Mouse (Mus musculus): ENCODE results near the gene Pycr1.

Pycr1 gene

GRCm38 (mm10) chr11:120628601-120629340 lies 14.8 kb downstream of the Pycr1 start:
- intact Hi-C loops (cut with DNase I), result no loop called here

- intact Hi-C loops (cut with DNase I), result no loop called here
Observed at GRCm38 (mm10) chr11:120627468-120628300, 15.9 kb downstream of the Pycr1 start.

- intact Hi-C loops (cut with DNase I), result no loop called here
Observed at GRCm38 (mm10) chr11:120626785-120627467, 16.6 kb downstream of the Pycr1 start.

- intact Hi-C loops (cut with DNase I), result loop anchor here (2.0 kb wide), 1 partner anchor 88 kb away; the partner anchor contains the start of genes Cenpx and Lrrc45
Observed at GRCm38 (mm10) chr11:120625152-120625775, 18.3 kb downstream of the Pycr1 start, which contains the start of gene Sirt7. Gene Sirt7 (minus strand): TSS chr11:120625240.

- intact Hi-C loops (cut with DNase I), result loop anchor here (2.0 kb wide), 1 partner anchor 88 kb away; the partner anchor contains the start of genes Cenpx and Lrrc45
Observed at GRCm38 (mm10) chr11:120624680-120625111, 18.9 kb downstream of the Pycr1 start.

- intact Hi-C loops (cut with DNase I), result loop anchor here (2.0 kb wide), 1 partner anchor 89 kb away; the partner anchor contains the start of genes Cenpx and Lrrc45
Observed at GRCm38 (mm10) chr11:120623961-120624679, 19.4 kb downstream of the Pycr1 start.

GRCm38 (mm10) chr11:120622805-120623204 lies 20.8 kb downstream of the Pycr1 start:
- intact Hi-C loops (cut with DNase I), result no loop called here

GRCm38 (mm10) chr11:120620195-120620594 lies 23.4 kb downstream of the Pycr1 start:
- intact Hi-C loops (cut with DNase I), result no loop called here

- intact Hi-C loops (cut with DNase I), result no loop called here
Observed at GRCm38 (mm10) chr11:120618619-120619535, 24.7 kb downstream of the Pycr1 start.

GRCm38 (mm10) chr11:120617519-120618112 lies 26.0 kb downstream of the Pycr1 start, which contains the start of gene Pcyt2:
Gene Pcyt2 (minus strand): TSS chr11:120617936.
- intact Hi-C loops (cut with DNase I), result no loop called here

- intact Hi-C loops (cut with DNase I), result no loop called here
Observed at GRCm38 (mm10) chr11:120616617-120617294, 26.8 kb downstream of the Pycr1 start.

GRCm38 (mm10) chr11:120615606-120616203 lies 27.9 kb downstream of the Pycr1 start:
- intact Hi-C loops (cut with DNase I), result no loop called here

- intact Hi-C loops (cut with DNase I), result no loop called here
Observed at GRCm38 (mm10) chr11:120615167-120615566, 28.4 kb downstream of the Pycr1 start.

GRCm38 (mm10) chr11:120613976-120614375 lies 29.6 kb downstream of the Pycr1 start:
- intact Hi-C loops (cut with DNase I), result loop anchor here (5.0 kb wide), 2 partner anchors 37 to 97 kb away; no protein-coding TSS in a partner anchor

GRCm38 (mm10) chr11:120613481-120613972 lies 30.0 kb downstream of the Pycr1 start:
- intact Hi-C loops (cut with DNase I), result loop anchor here (5.0 kb wide), 2 partner anchors 36 to 96 kb away; no protein-coding TSS in a partner anchor

- intact Hi-C loops (cut with DNase I), result loop anchor here (5.0 kb wide), 2 partner anchors 35 to 95 kb away; no protein-coding TSS in a partner anchor
Observed at GRCm38 (mm10) chr11:120612763-120613162, 30.8 kb downstream of the Pycr1 start.

- intact Hi-C loops (cut with DNase I), result loop anchor here (5.0 kb wide), 2 partner anchors 33 to 93 kb away; no protein-coding TSS in a partner anchor
Observed at GRCm38 (mm10) chr11:120610477-120611046, 33.0 kb downstream of the Pycr1 start.

All from adrenal gland (tissue).